Mouse (Mus musculus) C2C12 (cell line): ENCODE measurements around the gene Zkscan2. TPM values are rescaled to one million over a fixed set of nuclear protein-coding genes. Genes with fewer than 3 reads are reported as not detected.

Source experiments
- H3K27me3 ChIP-seq: one replicate; pipeline ENCODE4 v1.6.1; 2011; ENCODE audit not compliant: control insufficient read depth, insufficient read depth, insufficient read length
- H3K36me3 ChIP-seq: one replicate; pipeline ENCODE4 v1.6.1; 2011; ENCODE audit not compliant: control insufficient read depth, insufficient read depth
- H3K4me3 ChIP-seq: one replicate; pipeline ENCODE4 v1.5.1; 2011; ENCODE audit warnings: mild to moderate bottlenecking, control low read depth; ENCODE audit not compliant: poor library complexity, insufficient read depth, severe bottlenecking
- H3K79me2 ChIP-seq: one replicate; pipeline ENCODE4 v1.6.1; 2011; ENCODE audit not compliant: control insufficient read depth, insufficient read depth
- H3K79me3 ChIP-seq: one replicate; pipeline ENCODE4 v1.6.1; 2011; ENCODE audit warnings: low read depth, control low read depth
- H3ac ChIP-seq: one replicate; pipeline ENCODE3; 2011; ENCODE audit warnings: low read depth; ENCODE audit not compliant: control insufficient read depth, insufficient read length
- CEBPB ChIP-seq: IDR thresholded peaks from one replicate; pipeline ENCODE4 v1.6.1; 2011; ENCODE audit warnings: low read depth, mild to moderate bottlenecking, control low read depth, moderate library complexity
- CTCF ChIP-seq: IDR thresholded peaks from one replicate; pipeline ENCODE4 v1.5.1; 2011; ENCODE audit not compliant: control insufficient read depth, insufficient read depth, insufficient read length
- FOSL1 ChIP-seq: IDR thresholded peaks from one replicate; pipeline ENCODE4 v1.8.0; 2011; ENCODE audit warnings: mild to moderate bottlenecking, low read length; ENCODE audit not compliant: poor library complexity, insufficient read depth, severe bottlenecking
- MAX ChIP-seq: IDR thresholded peaks from one replicate; pipeline ENCODE4 v1.6.1; 2011; ENCODE audit warnings: mild to moderate bottlenecking, control low read depth
- MYOD1 ChIP-seq: IDR thresholded peaks from one replicate; pipeline ENCODE4 v1.6.1; 2011; ENCODE audit warnings: low read depth; ENCODE audit not compliant: control insufficient read depth, insufficient read length
- MYOG ChIP-seq: IDR thresholded peaks from one replicate; pipeline ENCODE4 v1.6.1; 2011; ENCODE audit not compliant: control insufficient read depth, insufficient read length; ENCODE audit errors: extremely low read depth
- USF1 ChIP-seq: IDR thresholded peaks from one replicate; pipeline ENCODE4 v1.6.1; 2011; ENCODE audit warnings: low read depth, mild to moderate bottlenecking, control low read depth, moderate library complexity
- long read RNA-seq, 2 experiments: library from polyadenylated mRNA; unstranded; transcript quantifications; one replicate each; pipeline ENCODE4 v2.0.0; 2019 to 2020
- polyA plus RNA-seq: library from polyadenylated mRNA; unstranded; fragments of >200 nt; fragmentation: generic; extraction: Trizol; gene quantifications from one replicate; pipeline ENCODE4 v1.2.1, GENCODE M21; 2012; ENCODE audit warnings: missing spikeins

The Zkscan2 gene
- polyA plus RNA-seq: not detected
- long read RNA-seq, experiment 1: 0 reads
- long read RNA-seq, experiment 2: 0 reads

DNA sequence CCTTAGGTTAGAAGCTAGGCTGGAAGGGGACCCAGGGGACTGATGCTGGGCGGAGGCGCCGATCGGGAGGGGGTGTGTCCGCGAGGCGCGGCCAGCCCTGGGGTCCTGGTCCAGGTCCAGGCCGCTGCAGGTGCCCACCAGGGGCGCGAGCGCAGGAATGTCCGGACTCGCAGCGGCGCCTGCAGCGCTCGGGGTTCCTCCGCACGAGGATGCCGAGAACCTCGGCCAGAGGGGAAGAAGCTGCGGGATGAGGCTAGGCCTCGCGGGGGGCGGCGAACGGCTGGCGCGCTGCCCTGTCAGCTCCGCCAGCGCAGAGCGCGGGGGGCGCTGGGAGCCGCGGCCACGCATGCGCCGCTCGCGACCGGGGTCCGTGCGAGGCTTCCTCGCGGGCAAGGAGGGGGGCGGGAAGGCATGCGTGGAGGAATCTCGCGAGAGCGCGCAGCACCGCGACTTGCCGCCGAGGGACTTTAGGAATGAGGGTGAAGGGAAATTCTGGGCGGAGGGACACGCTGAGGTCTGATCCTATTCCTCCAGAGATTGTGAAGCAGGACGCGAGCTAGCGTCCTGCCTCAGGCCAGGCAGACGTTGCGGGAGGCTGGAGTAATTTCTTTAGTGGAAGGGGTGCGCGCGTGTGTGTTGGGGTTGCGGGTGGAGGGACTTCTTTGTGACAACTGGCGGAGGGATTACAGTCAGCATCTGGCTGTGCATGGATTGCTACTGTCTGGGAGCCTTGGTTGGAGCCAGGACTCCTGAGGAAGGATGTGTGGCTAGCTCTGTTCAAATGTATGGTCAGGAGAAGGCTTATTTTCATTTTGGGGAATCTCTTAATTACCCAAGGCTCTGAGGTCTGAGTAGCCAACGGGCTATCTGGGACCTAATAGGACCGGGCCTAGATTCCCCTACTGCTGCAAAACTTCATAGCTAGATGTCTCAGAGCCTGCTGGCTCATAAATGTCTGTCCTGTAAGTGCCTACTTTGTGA is at the start of gene Zkscan2:
TSS of gene Zkscan2 (minus strand) at position 211 of the 981 bp plus-strand sequence.
- Histone ChIP-seq H3K79me2 (no peaks in the 10 kb centered on the region), H3K79me3 (no peaks in the 10 kb centered on the region), H3K27me3 (peaks cover 10% of the 10 kb centered on the region), H3K36me3 (no peaks in the 10 kb centered on the region), H3K4me3 (no peak within 1 kb of the TSS), H3ac (no peak within 1 kb of the TSS)
- TF ChIP-seq CEBPB (no peak), FOSL1 (no peak), USF1 (no peak), MAX (no peak), MYOG (no peak), MYOD1 (no peak), CTCF (no peak)

- Histone ChIP-seq H3K27me3 (no peaks in the 10 kb centered on the region), H3ac (no peak overlapping the region), H3K4me3 (no peak overlapping the region), H3K79me2 (no peaks in the 10 kb centered on the region), H3K79me3 (no peaks in the 10 kb centered on the region), H3K36me3 (no peaks in the 10 kb centered on the region)
- TF ChIP-seq MYOD1: no peak
- no peak for TF ChIP-seq MAX
- no peak for TF ChIP-seq MYOG
- no peak for TF ChIP-seq FOSL1
- no peak for TF ChIP-seq USF1
- TF ChIP-seq CEBPB: no peak
- no peak for TF ChIP-seq CTCF
These were observed 28.9 kb upstream of the Zkscan2 start for GRCm38 (mm10) chr7:123529190-123529589.

DNA sequence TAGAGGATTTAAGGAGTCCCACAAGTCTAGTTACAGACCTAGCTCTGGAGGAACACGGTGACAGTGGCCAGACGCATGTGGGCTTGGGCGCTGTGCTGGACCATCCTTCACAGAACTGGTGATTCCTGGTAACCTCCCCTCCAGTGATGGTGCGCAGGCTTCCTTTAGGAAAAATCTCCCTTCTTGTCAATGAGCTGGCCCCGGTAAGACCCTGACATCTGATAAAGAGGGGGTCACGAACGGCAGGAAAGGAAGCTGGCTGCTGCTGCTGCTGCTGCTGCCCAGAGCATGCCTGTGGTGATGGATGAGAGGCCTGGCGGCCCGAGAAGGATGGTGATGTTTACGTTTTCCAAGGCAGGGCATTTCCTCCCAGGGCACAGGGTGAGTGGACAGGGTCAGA is 25.5 kb upstream of the Zkscan2 start:
- Histone ChIP-seq H3ac (no peak overlapping the region), H3K36me3 (no peaks in the 10 kb centered on the region), H3K79me2 (no peaks in the 10 kb centered on the region), H3K27me3 (no peaks in the 10 kb centered on the region), H3K79me3 (no peaks in the 10 kb centered on the region), H3K4me3 (no peak overlapping the region)
- TF ChIP-seq CTCF: no peak
- no peak for TF ChIP-seq MYOG
- TF ChIP-seq MYOD1: no peak
- TF ChIP-seq CEBPB: no peak
- no peak for TF ChIP-seq MAX
- no peak for TF ChIP-seq FOSL1
- no peak for TF ChIP-seq USF1

GRCm38 (mm10) chr7:123524218-123524861 is 24.1 kb upstream of the Zkscan2 start:
- H3K4me3 ChIP-seq: no peak overlapping the region
- TF ChIP-seq MAX (no peak), USF1 (no peak), MYOG (no peak), CEBPB (no peak), CTCF (peak; percentile 42), FOSL1 (no peak)

GRCm38 (mm10) chr7:123507946-123508345 is 7.7 kb upstream of the Zkscan2 start:
- Histone ChIP-seq H3K27me3 (no peaks in the 10 kb centered on the region), H3K79me3 (no peaks in the 10 kb centered on the region), H3K4me3 (no peak overlapping the region), H3K36me3 (no peaks in the 10 kb centered on the region), H3ac (no peak overlapping the region), H3K79me2 (no peaks in the 10 kb centered on the region)
- TF ChIP-seq MYOD1 (no peak), USF1 (no peak), FOSL1 (no peak), MYOG (no peak), CTCF (no peak), CEBPB (no peak), MAX (no peak)

More at GRCm38 (mm10) chr7:123524218-123524861, 24.1 kb upstream of the Zkscan2 start:
- no peaks in the 10 kb centered on the region for H3K27me3 ChIP-seq
- H3ac ChIP-seq: no peak overlapping the region
- no peaks in the 10 kb centered on the region for H3K79me2 ChIP-seq
- H3K36me3 ChIP-seq: no peaks in the 10 kb centered on the region
- no peaks in the 10 kb centered on the region for H3K79me3 ChIP-seq
